Mouse (Mus musculus): Measurements from ENCODE around the gene Pepd. TPM values are rescaled to one million over a fixed set of nuclear protein-coding genes. Genes with fewer than 3 reads are reported as not detected.
"Not testable (repeated sequence)": the region's sequence is repeated elsewhere in the genome, so short reads cannot be mapped to it uniquely, and the experiment has no call there.

Pepd gene
- polyA plus RNA-seq, 1 experiment from 2014 or later = 74.2 TPM

GRCm38 (mm10) chr7:34967362-34967761 is 55.2 kb downstream of the Pepd start:
- Histone ChIP-seq H3K4me2 (ENCODE audit: low read depth) (no peak overlapping the region), H3K4me3 (ENCODE audit: low read depth, low read length) (no peak overlapping the region), H3K36me3 (ENCODE audit: control insufficient read depth, insufficient read depth, low read length) (0 out of 2 replicates have a peak, but pooled peaks cover 2% of the 10 kb centered on the region), H3K27ac (ENCODE audit: low read depth, low read length) (no peak overlapping the region), H3K9me3 (ENCODE audit: control insufficient read depth, low read length) (no peaks in the 10 kb centered on the region), H3K4me1 (ENCODE audit: control insufficient read depth, insufficient read depth, low read length) (no peaks in the 10 kb centered on the region), H3K27me3 (ENCODE audit: control insufficient read depth, insufficient read depth, low read length) (no peaks in the 10 kb centered on the region), H3K9ac (ENCODE audit: low read length) (no peak overlapping the region)
- WGBS = 68% methylated on average over 3 of the region's 3 CpGs
- DNase-seq (ENCODE audit: low spot score) = no peak
- no peak for ATAC-seq (ENCODE audit: insufficient read depth, low FRiP score, low TSS enrichment)

- 0 out of 2 replicates have a peak, but pooled peaks cover 2% of the 10 kb centered on the region for H3K36me3 ChIP-seq (ENCODE audit: control insufficient read depth, insufficient read depth, low read length)
- H3K9me3 ChIP-seq (ENCODE audit: control insufficient read depth, low read length) = no peaks in the 10 kb centered on the region
- no peaks in the 10 kb centered on the region for H3K27me3 ChIP-seq (ENCODE audit: control insufficient read depth, insufficient read depth, low read length)
- H3K4me2 ChIP-seq (ENCODE audit: low read depth) = no peak overlapping the region
- H3K4me1 ChIP-seq (ENCODE audit: control insufficient read depth, insufficient read depth, low read length) = no peaks in the 10 kb centered on the region
- no peak overlapping the region for H3K4me3 ChIP-seq (ENCODE audit: low read depth, low read length)
- no peak for ATAC-seq (ENCODE audit: insufficient read depth, low FRiP score, low TSS enrichment)
- H3K27ac ChIP-seq (ENCODE audit: low read depth, low read length) = no peak overlapping the region
- DNase-seq (ENCODE audit: low spot score) = no peak
- H3K9ac ChIP-seq (ENCODE audit: low read length) = no peak overlapping the region
- 84% methylated on average over 3 of the region's 3 CpGs for WGBS
These were observed 56.7 kb downstream of the Pepd start for GRCm38 (mm10) chr7:34968749-34969433.

GRCm38 (mm10) chr7:34971826-34972225 is 59.6 kb downstream of the Pepd start:
- Histone ChIP-seq H3K4me1 (ENCODE audit: control insufficient read depth, insufficient read depth, low read length) (no peaks in the 10 kb centered on the region), H3K9ac (ENCODE audit: low read length) (no peak overlapping the region), H3K4me3 (ENCODE audit: low read depth, low read length) (no peak overlapping the region), H3K4me2 (ENCODE audit: low read depth) (no peak overlapping the region), H3K9me3 (ENCODE audit: control insufficient read depth, low read length) (no peaks in the 10 kb centered on the region), H3K27me3 (ENCODE audit: control insufficient read depth, insufficient read depth, low read length) (no peaks in the 10 kb centered on the region), H3K36me3 (ENCODE audit: control insufficient read depth, insufficient read depth, low read length) (0 out of 2 replicates have a peak, but pooled peaks cover 2% of the 10 kb centered on the region), H3K27ac (ENCODE audit: low read depth, low read length) (no peak overlapping the region)
- ATAC-seq (ENCODE audit: insufficient read depth, low FRiP score, low TSS enrichment) = no peak
- DNase-seq (ENCODE audit: low spot score) = peak; percentile 28
- WGBS = 31% methylated on average over 10 of the region's 10 CpGs

GRCm38 (mm10) chr7:34972990-34973440 is 60.8 kb downstream of the Pepd start:
- Histone ChIP-seq H3K36me3 (ENCODE audit: control insufficient read depth, insufficient read depth, low read length) (0 out of 2 replicates have a peak, but pooled peaks cover 2% of the 10 kb centered on the region), H3K4me3 (ENCODE audit: low read depth, low read length) (no peak overlapping the region), H3K4me2 (ENCODE audit: low read depth) (no peak overlapping the region), H3K4me1 (ENCODE audit: control insufficient read depth, insufficient read depth, low read length) (no peaks in the 10 kb centered on the region), H3K27me3 (ENCODE audit: control insufficient read depth, insufficient read depth, low read length) (no peaks in the 10 kb centered on the region), H3K27ac (ENCODE audit: low read depth, low read length) (no peak overlapping the region), H3K9ac (ENCODE audit: low read length) (no peak overlapping the region), H3K9me3 (ENCODE audit: control insufficient read depth, low read length) (no peaks in the 10 kb centered on the region)
- DNase-seq (ENCODE audit: low spot score) (no peak), ATAC-seq (ENCODE audit: insufficient read depth, low FRiP score, low TSS enrichment) (no peak)
- 58% methylated on average over 4 of the region's 4 CpGs for WGBS

GRCm38 (mm10) chr7:34973877-34974276 is 61.7 kb downstream of the Pepd start:
- Histone ChIP-seq H3K4me3 (ENCODE audit: low read depth, low read length) (no peak overlapping the region), H3K9me3 (ENCODE audit: control insufficient read depth, low read length) (no peaks in the 10 kb centered on the region), H3K4me1 (ENCODE audit: control insufficient read depth, insufficient read depth, low read length) (no peaks in the 10 kb centered on the region), H3K27me3 (ENCODE audit: control insufficient read depth, insufficient read depth, low read length) (no peaks in the 10 kb centered on the region), H3K27ac (ENCODE audit: low read depth, low read length) (no peak overlapping the region), H3K9ac (ENCODE audit: low read length) (no peak overlapping the region), H3K4me2 (ENCODE audit: low read depth) (no peak overlapping the region), H3K36me3 (ENCODE audit: control insufficient read depth, insufficient read depth, low read length) (0 out of 2 replicates have a peak, but pooled peaks cover 2% of the 10 kb centered on the region)
- WGBS = 63% methylated on average over 3 of the region's 3 CpGs
- no peak for ATAC-seq (ENCODE audit: insufficient read depth, low FRiP score, low TSS enrichment)
- DNase-seq (ENCODE audit: low spot score) = no peak

- H3K9me3 ChIP-seq (ENCODE audit: control insufficient read depth, low read length) = no peaks in the 10 kb centered on the region
- ATAC-seq (ENCODE audit: insufficient read depth, low FRiP score, low TSS enrichment) = no peak
- H3K9ac ChIP-seq (ENCODE audit: low read length) = no peak overlapping the region
- 88% methylated on average over 12 of the region's 12 CpGs for WGBS
- no peak overlapping the region for H3K4me2 ChIP-seq (ENCODE audit: low read depth)
- DNase-seq (ENCODE audit: low spot score) = no peak
- no peak overlapping the region for H3K4me3 ChIP-seq (ENCODE audit: low read depth, low read length)
- H3K36me3 ChIP-seq (ENCODE audit: control insufficient read depth, insufficient read depth, low read length) = no peaks in the 10 kb centered on the region
- no peaks in the 10 kb centered on the region for H3K27me3 ChIP-seq (ENCODE audit: control insufficient read depth, insufficient read depth, low read length)
- H3K27ac ChIP-seq (ENCODE audit: low read depth, low read length) = no peak overlapping the region
- H3K4me1 ChIP-seq (ENCODE audit: control insufficient read depth, insufficient read depth, low read length) = no peaks in the 10 kb centered on the region
These were observed 63.7 kb downstream of the Pepd start for GRCm38 (mm10) chr7:34975913-34976312.

GRCm38 (mm10) chr7:34977403-34977802 is 65.2 kb downstream of the Pepd start:
- no peaks in the 10 kb centered on the region for H3K36me3 ChIP-seq (ENCODE audit: control insufficient read depth, insufficient read depth, low read length)
- H3K9me3 ChIP-seq (ENCODE audit: control insufficient read depth, low read length) = no peaks in the 10 kb centered on the region
- H3K4me3 ChIP-seq (ENCODE audit: low read depth, low read length) = no peak overlapping the region
- ATAC-seq (ENCODE audit: insufficient read depth, low FRiP score, low TSS enrichment) (no peak), DNase-seq (ENCODE audit: low spot score) (no peak)
- no peaks in the 10 kb centered on the region for H3K27me3 ChIP-seq (ENCODE audit: control insufficient read depth, insufficient read depth, low read length)
- H3K4me1 ChIP-seq (ENCODE audit: control insufficient read depth, insufficient read depth, low read length) = no peaks in the 10 kb centered on the region
- WGBS = 91% methylated on average over 4 of the region's 4 CpGs
- no peak overlapping the region for H3K4me2 ChIP-seq (ENCODE audit: low read depth)
- no peak overlapping the region for H3K9ac ChIP-seq (ENCODE audit: low read length)
- no peak overlapping the region for H3K27ac ChIP-seq (ENCODE audit: low read depth, low read length)

GRCm38 (mm10) chr7:34981803-34982202 is 69.6 kb downstream of the Pepd start:
- H3K4me3 ChIP-seq (ENCODE audit: low read depth, low read length) = no peak overlapping the region
- no peaks in the 10 kb centered on the region for H3K36me3 ChIP-seq (ENCODE audit: control insufficient read depth, insufficient read depth, low read length)
- WGBS = 93% methylated on average over 10 of the region's 10 CpGs
- H3K4me1 ChIP-seq (ENCODE audit: control insufficient read depth, insufficient read depth, low read length) = peaks cover 4% of the 10 kb centered on the region; the same call in 1 of the 2 replicates
- H3K27me3 ChIP-seq (ENCODE audit: control insufficient read depth, insufficient read depth, low read length) = no peaks in the 10 kb centered on the region
- DNase-seq (ENCODE audit: low spot score) = no peak
- H3K9me3 ChIP-seq (ENCODE audit: control insufficient read depth, low read length) = no peaks in the 10 kb centered on the region
- no peak overlapping the region for H3K27ac ChIP-seq (ENCODE audit: low read depth, low read length)
- no peak for ATAC-seq (ENCODE audit: insufficient read depth, low FRiP score, low TSS enrichment)
- no peak overlapping the region for H3K4me2 ChIP-seq (ENCODE audit: low read depth)
- no peak overlapping the region for H3K9ac ChIP-seq (ENCODE audit: low read length)

- H3K4me3 ChIP-seq (ENCODE audit: low read depth, low read length); DNase-seq (ENCODE audit: low spot score); H3K27ac ChIP-seq (ENCODE audit: low read depth, low read length); H3K9ac ChIP-seq (ENCODE audit: low read length); H3K4me1 ChIP-seq (ENCODE audit: control insufficient read depth, insufficient read depth, low read length); H3K9me3 ChIP-seq (ENCODE audit: control insufficient read depth, low read length); H3K27me3 ChIP-seq (ENCODE audit: control insufficient read depth, insufficient read depth, low read length); H3K4me2 ChIP-seq (ENCODE audit: low read depth); ATAC-seq (ENCODE audit: insufficient read depth, low FRiP score, low TSS enrichment); H3K36me3 ChIP-seq (ENCODE audit: control insufficient read depth, insufficient read depth, low read length): not testable (repeated sequence)
- WGBS = 91% methylated on average over 2 of the region's 2 CpGs
These were observed 70.2 kb downstream of the Pepd start for GRCm38 (mm10) chr7:34982372-34982771.

Data from neural tube, embryonic 11.5 days (tissue).